Mouse (Mus musculus): ENCODE measurements around the gene Uvssa.

Uvssa gene

GRCm38 (mm10) chr5:33377176-33377575 lies 1.2 kb upstream of the Uvssa start:
- no peak for DNase-seq

- DNase-seq: peak; percentile 43
Measured at GRCm38 (mm10) chr5:33377801-33378301, 498 bp upstream of the Uvssa start.

- no peak for DNase-seq
Measured at GRCm38 (mm10) chr5:33387550-33387949, 9.2 kb downstream of the Uvssa start.

GRCm38 (mm10) chr5:33393803-33394202 lies 15.5 kb downstream of the Uvssa start:
- peak; percentile 76 for DNase-seq

GRCm38 (mm10) chr5:33395693-33396092 lies 17.3 kb downstream of the Uvssa start:
- DNase-seq: no peak

GRCm38 (mm10) chr5:33396828-33397227 lies 18.5 kb downstream of the Uvssa start:
- DNase-seq: peak; percentile 42

GRCm38 (mm10) chr5:33400819-33401218 lies 22.5 kb downstream of the Uvssa start:
- DNase-seq: no peak

GRCm38 (mm10) chr5:33420313-33420712 lies 42.0 kb downstream of the Uvssa start:
- no peak for DNase-seq

GRCm38 (mm10) chr5:33427461-33427860 lies 49.1 kb downstream of the Uvssa start:
- DNase-seq: no peak

GRCm38 (mm10) chr5:33430106-33430505 lies 51.8 kb downstream of the Uvssa start:
- no peak for DNase-seq

- DNase-seq: no peak
Measured at GRCm38 (mm10) chr5:33430511-33431172, 52.3 kb downstream of the Uvssa start.

GRCm38 (mm10) chr5:33431173-33432005 lies 53.0 kb downstream of the Uvssa start:
- DNase-seq: no peak

- no peak for DNase-seq
Measured at GRCm38 (mm10) chr5:33432057-33432935, 53.9 kb downstream of the Uvssa start.

- DNase-seq: no peak
Measured at GRCm38 (mm10) chr5:33433201-33434138, 55.1 kb downstream of the Uvssa start, which contains the start of gene Nkx1-1. TSS of gene Nkx1-1 (minus strand) at chr5:33433976.

GRCm38 (mm10) chr5:33434141-33434780 lies 55.9 kb downstream of the Uvssa start:
- no peak for DNase-seq

- DNase-seq: no peak
Measured at GRCm38 (mm10) chr5:33435151-33435550, 56.8 kb downstream of the Uvssa start.

GRCm38 (mm10) chr5:33435941-33436340 lies 57.6 kb downstream of the Uvssa start:
- DNase-seq: no peak

GRCm38 (mm10) chr5:33438214-33438613 lies 59.9 kb downstream of the Uvssa start:
- DNase-seq: peak; percentile 45

GRCm38 (mm10) chr5:33442927-33443710 lies 64.8 kb downstream of the Uvssa start:
- no peak for DNase-seq

- no peak for DNase-seq
Measured at GRCm38 (mm10) chr5:33443794-33444193, 65.4 kb downstream of the Uvssa start.
